Mouse (Mus musculus): ENCODE data around the gene Aida. TPM values are rescaled to one million over a fixed set of nuclear protein-coding genes. Genes with fewer than 3 reads are reported as not detected.

Gene Aida
- total RNA-seq (2023) = 43.6 TPM

GRCm38 (mm10) chr1:183296465-183296864, at the start of gene Aida:
Gene Aida, plus strand, starts transcription at chr1:183296590.

DNA sequence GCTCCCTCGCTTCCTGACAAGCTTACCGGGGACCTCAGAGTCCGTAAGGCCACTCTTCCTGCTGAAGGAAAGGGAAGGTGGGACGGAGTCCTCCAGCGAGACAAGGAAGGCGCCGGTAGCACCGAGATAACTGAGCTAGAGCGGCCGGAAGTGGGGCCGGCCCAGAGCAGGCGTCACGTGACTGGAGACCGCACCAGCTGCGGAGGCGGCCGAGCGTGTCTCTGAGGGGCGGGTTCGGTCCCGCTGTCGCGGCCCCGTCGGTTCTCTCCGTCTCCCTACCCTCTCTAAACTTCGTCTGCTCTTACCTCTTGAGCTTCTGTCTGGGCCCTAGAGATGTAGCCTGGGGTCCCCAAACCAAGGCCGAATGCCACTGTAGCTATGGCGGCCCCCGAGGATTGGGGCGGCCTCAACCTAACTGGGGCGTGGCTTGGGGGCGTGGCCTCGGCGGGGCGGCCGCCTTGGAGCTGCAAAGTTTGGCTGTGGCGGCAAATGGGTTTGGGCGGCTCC, 540 bp downstream of the Aida start, which contains the start of gene Brox:
TSS of gene Brox (minus strand) at position 393 of the 507 bp plus-strand sequence.

GRCm38 (mm10) chr1:183369427-183370014, 73.1 kb downstream of the Aida start, which contains the start of gene Mia3:
Gene Mia3, minus strand, starts transcription at chr1:183369553.

Other genes with a start within 250 kb of the Aida start
- gene Disp1, start 75.1 kb upstream of the Aida start, total RNA-seq (2023) = 26.9 TPM
- gene Brox, start 679 bp downstream of the Aida start, total RNA-seq (2023) = 47.4 TPM
- 198 TPM for gene Mia3, start 73.0 kb downstream of the Aida start, total RNA-seq (2023)
- 21.0 TPM for gene Taf1a, start 92.4 kb downstream of the Aida start, total RNA-seq (2023)
- not detected for gene Hhipl2, start 121.6 kb downstream of the Aida start, total RNA-seq (2023)